Mouse (Mus musculus): ENCODE measurements around the gene Grk6. TPM values are rescaled to one million over a fixed set of nuclear protein-coding genes. Genes with fewer than 3 reads are reported as not detected.

The Grk6 gene
- total and polyA plus RNA-seq, 3 experiments, result 27.5 to 53.9 (median 46.0) TPM

DNA sequence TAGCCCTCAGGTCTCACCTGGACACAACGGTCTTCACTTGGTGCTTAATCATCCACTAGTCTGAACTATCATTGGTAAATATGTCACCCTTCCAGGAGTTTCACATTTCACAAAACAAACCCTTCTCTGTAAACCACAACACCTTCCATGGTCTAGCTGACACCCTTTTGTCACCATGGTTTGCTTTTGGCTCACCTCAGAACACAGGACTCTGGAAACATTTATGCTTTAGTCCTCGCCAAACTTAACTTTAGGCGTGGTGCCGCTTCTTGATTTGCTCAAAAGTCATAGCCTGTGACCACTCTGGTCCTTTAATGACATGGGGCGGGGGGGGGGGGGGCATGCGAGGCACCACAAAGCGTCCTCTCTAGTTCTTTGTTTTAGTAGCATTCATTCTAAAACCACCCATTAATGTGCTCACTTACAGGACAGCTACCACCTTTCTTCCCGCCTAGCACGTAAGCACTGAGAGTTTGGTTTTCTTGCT, 1.0 kb upstream of the Grk6 start:
- ATAC-seq (ENCODE audit: extremely low read depth, insufficient number of reproducible peaks, low FRiP score, poor library complexity, severe bottlenecking), result no peak
- H3K27me3 ChIP-seq (ENCODE audit: insufficient read depth, low read length), result peaks cover 13% of the 10 kb centered on the region

DNA sequence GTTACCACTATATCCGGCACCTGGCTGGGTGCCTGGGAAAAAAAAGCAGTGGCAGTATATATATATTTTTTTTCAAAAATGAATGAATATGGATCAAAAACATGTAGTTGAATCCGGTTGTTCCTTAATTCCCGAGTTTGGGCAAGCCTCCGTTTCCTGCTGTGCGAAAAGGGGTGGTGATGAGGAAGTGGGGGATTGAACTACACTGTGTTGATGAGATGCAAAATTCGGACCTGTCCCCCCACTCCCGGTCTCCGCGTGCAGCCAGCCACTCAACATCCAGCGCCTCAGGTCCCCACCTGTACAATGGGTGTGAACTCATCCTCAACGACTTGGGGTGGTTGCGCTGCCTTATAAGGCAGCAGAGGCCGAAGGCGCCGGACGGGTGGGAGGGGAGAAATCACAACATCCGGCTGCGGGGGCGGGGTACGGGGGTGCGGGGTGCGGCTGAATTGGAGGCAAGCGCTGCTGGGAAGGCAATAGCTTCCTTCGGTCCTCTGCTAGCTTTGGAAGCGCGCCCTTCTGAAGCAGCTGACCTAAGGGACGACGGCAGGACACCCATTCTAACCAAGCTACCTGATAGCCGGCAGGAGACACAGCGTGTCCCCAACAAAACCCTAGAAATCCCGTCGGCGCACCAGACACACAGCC, 461 bp upstream of the Grk6 start:
- Histone ChIP-seq H3K4me3 (ENCODE audit: low read depth, low read length) (peak overlapping the region; percentile 88), H3K36me3 (replicated peaks) (peaks cover 30% of the 10 kb centered on the region), H3K27me3 (ENCODE audit: insufficient read depth, low read length) (peaks cover 9% of the 10 kb centered on the region), H3K9me3 (replicated peaks) (no peaks in the 10 kb centered on the region), H3K4me1 (ENCODE audit: insufficient read depth, low read depth, low read length) (peaks cover 51% of the 10 kb centered on the region)
- DNase-seq (ENCODE audit: low spot score), result peak; percentile 84
- ATAC-seq (ENCODE audit: extremely low read depth, insufficient number of reproducible peaks, low FRiP score, poor library complexity, severe bottlenecking), result 0 out of 2 replicates have a peak, but pooled peaks have one; percentile 2
- no peak for TF ChIP-seq GATA2 (IDR thresholded peaks at IDR 0.05; ENCODE audit: borderline replicate concordance, low read depth, low read length)
- TF ChIP-seq TAL1 (conservative IDR thresholded peaks at IDR 0.05; ENCODE audit: low read depth, low read length), result no peak
- TF ChIP-seq CTCF (IDR thresholded peaks at IDR 0.05; ENCODE audit: low read depth, low read length), result no peak
- no peak for TF ChIP-seq POLR2AphosphoS5 (IDR thresholded peaks at IDR 0.05; ENCODE audit: insufficient replicate concordance, low read depth, low read length)
- no peak for TF ChIP-seq GATA1 (IDR thresholded peaks at IDR 0.05; ENCODE audit: borderline replicate concordance, low read length)

More for the DNA sequence above, 1.0 kb upstream of the Grk6 start:
- TF ChIP-seq TAL1 (conservative IDR thresholded peaks at IDR 0.05; ENCODE audit: low read depth, low read length), result no peak
- TF ChIP-seq POLR2AphosphoS5 (IDR thresholded peaks at IDR 0.05; ENCODE audit: insufficient replicate concordance, low read depth, low read length), result no peak
- no peak for TF ChIP-seq GATA1 (IDR thresholded peaks at IDR 0.05; ENCODE audit: borderline replicate concordance, low read length)
- no peak for TF ChIP-seq CTCF (IDR thresholded peaks at IDR 0.05; ENCODE audit: low read depth, low read length)
- Histone ChIP-seq H3K36me3 (replicated peaks) (peaks cover 25% of the 10 kb centered on the region), H3K4me3 (ENCODE audit: low read depth, low read length) (peak overlapping the region; percentile 88; the same call in 1 of the 2 replicates), H3K9me3 (replicated peaks) (no peaks in the 10 kb centered on the region), H3K4me1 (ENCODE audit: insufficient read depth, low read depth, low read length) (peaks cover 45% of the 10 kb centered on the region)
- DNase-seq (ENCODE audit: low spot score), result no peak

DNA sequence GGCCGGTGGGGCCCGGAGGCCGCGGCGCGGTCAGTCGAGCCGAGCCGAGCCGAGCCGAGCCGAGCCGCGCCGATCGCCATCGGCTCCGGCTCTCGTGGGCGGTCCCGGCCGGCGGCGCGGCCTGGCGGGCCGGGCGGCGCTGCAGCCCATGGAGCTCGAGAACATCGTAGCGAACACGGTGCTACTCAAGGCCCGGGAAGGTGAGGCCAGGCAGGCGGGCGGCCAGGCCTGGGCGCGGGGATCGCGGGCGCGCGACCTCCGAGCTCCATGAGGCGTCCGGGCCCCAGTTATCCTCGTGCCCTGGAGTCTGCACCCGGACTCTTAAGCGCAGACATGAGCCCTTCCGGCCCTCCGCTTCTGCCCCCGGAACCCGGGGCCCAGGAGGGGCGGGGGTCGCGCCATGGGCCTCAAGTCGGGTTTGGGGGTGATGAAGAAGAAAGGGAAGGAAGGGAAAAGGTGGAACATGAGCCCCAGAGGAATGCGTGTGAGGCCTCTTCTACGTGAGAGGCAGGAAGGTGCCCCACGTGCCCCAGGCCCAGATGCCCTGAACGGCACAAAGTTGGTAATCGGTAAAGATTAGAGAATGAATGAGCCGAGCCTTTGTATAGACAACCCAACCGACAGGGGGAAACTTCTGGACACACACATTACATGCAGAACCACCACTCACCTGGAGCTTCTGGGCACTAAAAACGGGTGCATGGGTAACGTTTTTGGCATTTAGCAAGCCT, 654 bp downstream of the Grk6 start:
- no peaks in the 10 kb centered on the region for H3K9me3 ChIP-seq (replicated peaks)
- H3K4me1 ChIP-seq (ENCODE audit: insufficient read depth, low read depth, low read length), result peaks cover 59% of the 10 kb centered on the region
- ATAC-seq (ENCODE audit: extremely low read depth, insufficient number of reproducible peaks, low FRiP score, poor library complexity, severe bottlenecking) (no peak), DNase-seq (ENCODE audit: low spot score) (peak; percentile 55)
- peak overlapping the region; percentile 88 for H3K4me3 ChIP-seq (ENCODE audit: low read depth, low read length)
- H3K36me3 ChIP-seq (replicated peaks), result peaks cover 42% of the 10 kb centered on the region
- TF ChIP-seq POLR2AphosphoS5 (IDR thresholded peaks at IDR 0.05; ENCODE audit: insufficient replicate concordance, low read depth, low read length) (no peak), GATA1 (IDR thresholded peaks at IDR 0.05; ENCODE audit: borderline replicate concordance, low read length) (no peak), CTCF (IDR thresholded peaks at IDR 0.05; ENCODE audit: low read depth, low read length) (no peak)
- H3K27me3 ChIP-seq (ENCODE audit: insufficient read depth, low read length), result peaks cover 7% of the 10 kb centered on the region

DNA sequence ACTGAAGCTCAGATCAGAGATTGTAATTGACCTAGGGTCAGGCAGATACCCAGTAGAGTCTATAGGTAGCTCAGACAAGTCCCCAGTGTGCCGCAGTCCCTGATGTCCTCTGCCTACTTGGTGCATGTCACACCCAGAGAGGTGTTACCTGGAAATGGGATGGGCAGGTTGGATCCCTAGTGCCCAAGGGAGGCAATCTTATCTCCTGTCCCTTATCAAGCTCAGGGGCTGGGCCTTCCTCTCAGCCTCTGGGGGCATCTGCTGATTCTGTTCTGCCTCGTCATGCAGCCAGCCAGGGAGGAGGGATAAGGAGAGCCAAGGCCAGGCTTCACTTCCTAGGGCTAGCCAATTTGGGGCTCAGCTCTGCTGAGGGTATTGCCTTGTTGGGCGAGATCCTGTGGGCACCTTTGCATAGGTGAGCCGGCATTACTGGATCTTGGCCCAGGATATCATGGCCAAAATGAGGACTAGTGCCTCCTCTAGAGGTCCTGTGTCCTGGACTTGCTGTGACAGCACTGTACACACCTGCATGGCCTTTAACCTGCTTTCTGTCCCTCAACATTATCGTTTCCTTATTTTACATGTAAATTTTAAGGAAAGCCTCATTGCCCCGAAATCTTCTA, 1.7 kb downstream of the Grk6 start:
- Histone ChIP-seq H3K36me3 (replicated peaks) (peaks cover 52% of the 10 kb centered on the region), H3K9me3 (replicated peaks) (no peaks in the 10 kb centered on the region), H3K4me3 (ENCODE audit: low read depth, low read length) (peak overlapping the region; percentile 88; the same call in 1 of the 2 replicates), H3K4me1 (ENCODE audit: insufficient read depth, low read depth, low read length) (peaks cover 59% of the 10 kb centered on the region), H3K27me3 (ENCODE audit: insufficient read depth, low read length) (peaks cover 6% of the 10 kb centered on the region)
- peak; percentile 22; the same call in 1 of the 2 replicates for ATAC-seq (ENCODE audit: extremely low read depth, insufficient number of reproducible peaks, low FRiP score, poor library complexity, severe bottlenecking)
- no peak for TF ChIP-seq GATA2 (IDR thresholded peaks at IDR 0.05; ENCODE audit: borderline replicate concordance, low read depth, low read length)
- peak; percentile 30; the same call in 1 of the 2 replicates for TF ChIP-seq TAL1 (conservative IDR thresholded peaks at IDR 0.05; ENCODE audit: low read depth, low read length)
- peak; percentile 57 for DNase-seq (ENCODE audit: low spot score)

DNA sequence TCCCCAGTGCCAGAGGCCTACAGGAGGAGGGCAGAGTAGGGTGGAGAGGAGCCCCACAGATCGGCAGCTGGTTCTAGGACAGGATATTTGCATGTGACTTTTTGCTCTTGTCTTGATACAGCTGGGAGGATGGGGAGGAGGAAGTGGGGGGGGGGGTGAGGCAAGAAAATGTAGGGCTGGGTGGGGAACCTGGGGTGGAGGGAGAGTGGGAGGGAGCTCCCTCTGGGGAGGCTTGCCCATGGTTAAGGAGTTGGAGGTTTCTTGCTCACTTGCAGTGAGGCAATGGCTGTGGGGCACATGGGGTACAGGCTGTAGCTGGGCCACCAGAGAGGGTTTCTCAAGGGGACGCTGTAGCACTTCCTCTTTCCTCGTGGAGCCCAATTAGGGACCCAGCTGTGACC, 2.7 kb downstream of the Grk6 start:
- Histone ChIP-seq H3K27me3 (ENCODE audit: insufficient read depth, low read length) (peaks cover 3% of the 10 kb centered on the region; the same call in 1 of the 2 replicates), H3K4me3 (ENCODE audit: low read depth, low read length) (peak overlapping the region; percentile 0; the same call in 1 of the 2 replicates), H3K9me3 (replicated peaks) (no peaks in the 10 kb centered on the region), H3K4me1 (ENCODE audit: insufficient read depth, low read depth, low read length) (peaks cover 63% of the 10 kb centered on the region), H3K36me3 (replicated peaks) (peaks cover 62% of the 10 kb centered on the region)
- DNase-seq (ENCODE audit: low spot score), result no peak
- no peak for ATAC-seq (ENCODE audit: extremely low read depth, insufficient number of reproducible peaks, low FRiP score, poor library complexity, severe bottlenecking)
- TF ChIP-seq GATA2 (IDR thresholded peaks at IDR 0.05; ENCODE audit: borderline replicate concordance, low read depth, low read length) (no peak), GATA1 (IDR thresholded peaks at IDR 0.05; ENCODE audit: borderline replicate concordance, low read length) (no peak), TAL1 (conservative IDR thresholded peaks at IDR 0.05; ENCODE audit: low read depth, low read length) (no peak), CTCF (IDR thresholded peaks at IDR 0.05; ENCODE audit: low read depth, low read length) (no peak), POLR2AphosphoS5 (IDR thresholded peaks at IDR 0.05; ENCODE audit: insufficient replicate concordance, low read depth, low read length) (no peak)

DNA sequence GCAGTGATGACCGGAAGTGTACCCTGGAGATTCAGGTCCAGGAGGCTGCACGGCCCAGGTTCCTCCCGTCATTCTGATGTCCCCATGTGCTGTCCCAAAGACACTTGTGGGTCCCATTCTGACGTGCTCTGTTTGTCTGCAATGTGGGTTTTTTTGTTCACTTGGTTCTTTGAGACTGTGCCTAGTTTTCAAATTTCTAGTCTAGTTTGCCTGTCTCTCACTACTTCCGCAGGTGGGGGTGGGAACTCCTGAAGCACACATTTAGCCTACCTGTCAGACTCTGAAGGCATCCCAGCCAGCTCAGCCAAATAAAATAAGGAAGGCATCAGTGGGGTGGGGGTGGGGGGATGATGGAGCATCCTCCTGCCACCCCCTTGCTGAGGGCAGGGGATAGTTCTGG, 3.3 kb downstream of the Grk6 start:
- DNase-seq (ENCODE audit: low spot score), result no peak
- H3K4me3 ChIP-seq (ENCODE audit: low read depth, low read length), result no peak overlapping the region
- TF ChIP-seq POLR2AphosphoS5 (IDR thresholded peaks at IDR 0.05; ENCODE audit: insufficient replicate concordance, low read depth, low read length) (no peak), TAL1 (conservative IDR thresholded peaks at IDR 0.05; ENCODE audit: low read depth, low read length) (no peak), GATA2 (IDR thresholded peaks at IDR 0.05; ENCODE audit: borderline replicate concordance, low read depth, low read length) (no peak), CTCF (IDR thresholded peaks at IDR 0.05; ENCODE audit: low read depth, low read length) (no peak), GATA1 (IDR thresholded peaks at IDR 0.05; ENCODE audit: borderline replicate concordance, low read length) (no peak)
- peaks cover 63% of the 10 kb centered on the region for H3K4me1 ChIP-seq (ENCODE audit: insufficient read depth, low read depth, low read length)
- H3K9me3 ChIP-seq (replicated peaks), result no peaks in the 10 kb centered on the region
- no peaks in the 10 kb centered on the region for H3K27me3 ChIP-seq (ENCODE audit: insufficient read depth, low read length)
- no peak for ATAC-seq (ENCODE audit: extremely low read depth, insufficient number of reproducible peaks, low FRiP score, poor library complexity, severe bottlenecking)
- H3K36me3 ChIP-seq (replicated peaks), result peaks cover 68% of the 10 kb centered on the region
